Mouse (Mus musculus): ENCODE results near the gene Timm22.

DNA sequence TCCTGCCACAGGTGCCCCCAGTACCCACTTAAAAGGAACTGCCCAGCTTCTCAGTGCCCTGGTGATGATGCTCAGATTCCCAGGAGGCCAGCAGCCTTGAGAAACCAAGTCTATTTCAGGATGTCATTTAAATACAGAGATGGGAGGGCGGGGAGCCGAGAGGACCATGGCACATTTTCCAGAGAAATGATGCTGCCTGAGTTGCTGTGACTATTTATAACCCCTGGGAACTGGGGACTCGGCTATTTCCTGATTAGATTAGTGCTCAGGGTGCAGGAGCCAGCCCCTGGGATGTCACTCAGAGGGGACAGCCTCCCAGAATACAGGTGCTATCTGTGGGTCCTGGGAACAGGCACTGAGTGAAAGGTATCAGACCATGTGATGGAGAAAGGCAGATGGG is 21.0 kb downstream of the Timm22 start:
- TF ChIP-seq CTCF (IDR thresholded peaks at IDR 0.05; ENCODE audit: borderline replicate concordance, control insufficient read depth, extremely low read depth, insufficient read depth, low read length, poor library complexity) = no peak
- no peak for TF ChIP-seq POLR2A (IDR thresholded peaks at IDR 0.05; ENCODE audit: control insufficient read depth, extremely low read depth, insufficient read depth, low read length, poor library complexity)

Measured in thymus, adult 2 months (tissue).